Mouse (Mus musculus): ENCODE results near the gene Hoxb4. TPM values are rescaled to one million over a fixed set of nuclear protein-coding genes. Genes with fewer than 3 reads are reported as not detected.

The Hoxb4 gene
- 2.0 TPM for polyA plus RNA-seq (2014; fragmentation: Illumina TruSeq; extraction: RNeasy Lipid Tissue Mini Kit (QIAGEN cat#74804); ENCODE audit: low read depth, low replicate concordance)

GRCm38 (mm10) chr11:96317608-96318367 is at the start of gene Hoxb4:
Gene Hoxb4 (plus strand): TSS chr11:96318267.

GRCm38 (mm10) chr11:96270996-96271540 is 47.0 kb upstream of the Hoxb4 start, which contains the start of gene Hoxb9:
Gene Hoxb9 (plus strand): TSS chr11:96271457.

GRCm38 (mm10) chr11:96281855-96282570 is 36.1 kb upstream of the Hoxb4 start, which contains the start of gene Hoxb8:
Gene Hoxb8 (plus strand): TSS chr11:96281905.

GRCm38 (mm10) chr11:96285771-96286738 is 32.0 kb upstream of the Hoxb4 start, which contains the start of gene Hoxb7:
Gene Hoxb7 (plus strand): TSS chr11:96286623.

GRCm38 (mm10) chr11:96291681-96292564 is 26.1 kb upstream of the Hoxb4 start, which contains the start of gene Hoxb6:
Gene Hoxb6 (plus strand): TSS chr11:96292476.

GRCm38 (mm10) chr11:96303151-96304099 is 14.6 kb upstream of the Hoxb4 start, which contains the start of gene Hoxb5:
Gene Hoxb5 (plus strand): TSS chr11:96303336.

GRCm38 (mm10) chr11:96323154-96323553 is 5.1 kb downstream of the Hoxb4 start, which contains the start of gene Hoxb3:
Gene Hoxb3 (plus strand): TSS chr11:96323326.

GRCm38 (mm10) chr11:96350341-96350624 is 32.2 kb downstream of the Hoxb4 start, which contains the start of gene Hoxb2:
Gene Hoxb2 (plus strand): TSS chr11:96350525.

GRCm38 (mm10) chr11:96365441-96366091 is 47.5 kb downstream of the Hoxb4 start, which contains the start of gene Hoxb1:
Gene Hoxb1 (plus strand): TSS chr11:96365752.

Other genes with a start within 250 kb of the Hoxb4 start
- 4.0 TPM for gene Atp5g1, start 242.6 kb upstream of the Hoxb4 start, polyA plus RNA-seq (2014; fragmentation: Illumina TruSeq; extraction: RNeasy Lipid Tissue Mini Kit (QIAGEN cat#74804); ENCODE audit: low read depth, low replicate concordance)
- not detected for gene Calcoco2, start 206.3 kb upstream of the Hoxb4 start, polyA plus RNA-seq (2014; fragmentation: Illumina TruSeq; extraction: RNeasy Lipid Tissue Mini Kit (QIAGEN cat#74804); ENCODE audit: low read depth, low replicate concordance)
- 24.0 TPM for gene Ttll6, start 184.5 kb upstream of the Hoxb4 start, polyA plus RNA-seq (2014; fragmentation: Illumina TruSeq; extraction: RNeasy Lipid Tissue Mini Kit (QIAGEN cat#74804); ENCODE audit: low read depth, low replicate concordance)
- 39.6 TPM for gene Hoxb13, start 124.0 kb upstream of the Hoxb4 start, polyA plus RNA-seq (2014; fragmentation: Illumina TruSeq; extraction: RNeasy Lipid Tissue Mini Kit (QIAGEN cat#74804); ENCODE audit: low read depth, low replicate concordance)
- gene Hoxb9, start 46.8 kb upstream of the Hoxb4 start, polyA plus RNA-seq (2014; fragmentation: Illumina TruSeq; extraction: RNeasy Lipid Tissue Mini Kit (QIAGEN cat#74804); ENCODE audit: low read depth, low replicate concordance), result 92.7 TPM
- 0.25 TPM for gene Hoxb8, start 36.4 kb upstream of the Hoxb4 start, polyA plus RNA-seq (2014; fragmentation: Illumina TruSeq; extraction: RNeasy Lipid Tissue Mini Kit (QIAGEN cat#74804); ENCODE audit: low read depth, low replicate concordance)
- gene Hoxb7, start 31.6 kb upstream of the Hoxb4 start, polyA plus RNA-seq (2014; fragmentation: Illumina TruSeq; extraction: RNeasy Lipid Tissue Mini Kit (QIAGEN cat#74804); ENCODE audit: low read depth, low replicate concordance), result 2.6 TPM
- gene Hoxb6, start 25.8 kb upstream of the Hoxb4 start, polyA plus RNA-seq (2014; fragmentation: Illumina TruSeq; extraction: RNeasy Lipid Tissue Mini Kit (QIAGEN cat#74804); ENCODE audit: low read depth, low replicate concordance), result 2.7 TPM
- 2.6 TPM for gene Hoxb5, start 14.9 kb upstream of the Hoxb4 start, polyA plus RNA-seq (2014; fragmentation: Illumina TruSeq; extraction: RNeasy Lipid Tissue Mini Kit (QIAGEN cat#74804); ENCODE audit: low read depth, low replicate concordance)
- gene Hoxb3, start 5.1 kb downstream of the Hoxb4 start, polyA plus RNA-seq (2014; fragmentation: Illumina TruSeq; extraction: RNeasy Lipid Tissue Mini Kit (QIAGEN cat#74804); ENCODE audit: low read depth, low replicate concordance), result 5.5 TPM
- gene Hoxb2, start 32.3 kb downstream of the Hoxb4 start, polyA plus RNA-seq (2014; fragmentation: Illumina TruSeq; extraction: RNeasy Lipid Tissue Mini Kit (QIAGEN cat#74804); ENCODE audit: low read depth, low replicate concordance), result 2.6 TPM
- not detected for gene Hoxb1, start 47.5 kb downstream of the Hoxb4 start, polyA plus RNA-seq (2014; fragmentation: Illumina TruSeq; extraction: RNeasy Lipid Tissue Mini Kit (QIAGEN cat#74804); ENCODE audit: low read depth, low replicate concordance)
- gene Skap1, start 146.3 kb downstream of the Hoxb4 start, polyA plus RNA-seq (2014; fragmentation: Illumina TruSeq; extraction: RNeasy Lipid Tissue Mini Kit (QIAGEN cat#74804); ENCODE audit: low read depth, low replicate concordance), result 0.95 TPM

Measured in sigmoid colon, adult 10 weeks (tissue).